Mouse (Mus musculus): ENCODE measurements around the gene Myo16. TPM values are rescaled to one million over a fixed set of nuclear protein-coding genes. Genes with fewer than 3 reads are reported as not detected.

The Myo16 gene
- total RNA-seq, 2 experiments from 2014 or later, result 1.1 to 1.3 TPM

DNA sequence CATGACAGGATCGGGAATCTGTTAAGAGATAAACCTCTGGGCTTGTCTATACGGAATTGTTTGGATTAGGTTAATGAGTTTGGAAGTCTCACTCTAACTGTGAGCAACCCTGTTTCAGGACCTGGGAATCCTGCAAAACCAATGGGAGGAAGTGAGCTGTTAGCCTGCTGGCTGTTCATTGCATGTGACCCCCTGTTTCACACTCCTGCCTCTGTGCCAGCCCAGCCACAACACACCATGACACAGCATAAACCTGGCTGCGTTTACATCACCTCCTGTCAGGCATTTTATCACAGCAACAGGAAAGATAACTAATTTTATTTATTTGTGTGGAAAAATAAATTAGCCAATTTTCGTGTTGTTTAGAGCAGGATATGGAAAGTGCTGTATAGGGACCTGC, 138.9 kb downstream of the Myo16 start:
- no peak for DNase-seq (ENCODE audit: low spot score in 2 of 2)

DNA sequence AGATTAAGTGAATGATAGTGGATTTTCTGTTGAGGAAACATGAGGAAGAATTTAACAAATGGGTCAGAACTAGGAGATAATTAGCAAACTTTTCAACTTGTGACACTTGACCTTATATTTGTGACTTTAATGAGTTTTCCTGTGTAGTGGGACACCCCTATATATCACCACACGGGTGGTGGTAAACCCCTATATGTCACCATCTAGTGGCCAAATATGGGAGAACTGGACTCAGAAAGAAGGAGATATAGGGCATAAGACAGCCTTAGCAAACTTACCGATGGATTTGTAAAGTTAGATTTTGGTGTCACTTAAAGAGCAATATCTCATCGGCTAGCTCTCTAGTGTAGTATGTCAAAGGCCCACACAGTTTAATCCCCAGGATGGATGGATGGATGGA, 147.1 kb downstream of the Myo16 start:
- no peak for DNase-seq (ENCODE audit: low spot score in 2 of 2)

- no peak for DNase-seq (ENCODE audit: low spot score in 2 of 2)
Observed at GRCm38 (mm10) chr8:10303061-10303460, 149.3 kb downstream of the Myo16 start.

DNA sequence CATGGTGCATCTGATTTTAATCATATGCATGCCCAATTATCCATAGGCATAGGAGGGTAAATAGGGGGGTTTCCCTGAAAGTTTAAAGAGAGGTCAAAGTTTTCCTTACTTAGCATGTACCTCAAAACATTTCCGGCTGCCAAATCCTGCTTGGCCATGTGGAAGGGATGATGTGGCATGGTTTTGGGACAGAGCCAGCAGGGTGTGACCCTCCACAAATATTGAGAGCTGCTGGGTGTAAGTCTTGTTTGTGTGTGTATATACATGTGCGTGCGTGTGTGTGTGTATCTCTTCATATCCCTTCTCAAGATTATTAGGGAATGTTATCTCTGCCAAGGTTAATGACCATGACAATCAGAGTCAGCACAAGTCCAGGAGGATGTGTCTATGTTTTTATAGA, 150.3 kb downstream of the Myo16 start:
- DNase-seq (ENCODE audit: low spot score in 2 of 2), result no peak

- no peak for DNase-seq (ENCODE audit: low spot score in 2 of 2)
Observed at GRCm38 (mm10) chr8:10304721-10305120, 151.0 kb downstream of the Myo16 start.

- no peak for DNase-seq (ENCODE audit: low spot score in 2 of 2)
Observed at GRCm38 (mm10) chr8:10307345-10307744, 153.6 kb downstream of the Myo16 start.

GRCm38 (mm10) chr8:10307770-10308476, 154.2 kb downstream of the Myo16 start:
- DNase-seq (ENCODE audit: low spot score in 2 of 2), result no peak

GRCm38 (mm10) chr8:10310470-10310869, 156.8 kb downstream of the Myo16 start:
- no peak for DNase-seq (ENCODE audit: low spot score in 2 of 2)

DNA sequence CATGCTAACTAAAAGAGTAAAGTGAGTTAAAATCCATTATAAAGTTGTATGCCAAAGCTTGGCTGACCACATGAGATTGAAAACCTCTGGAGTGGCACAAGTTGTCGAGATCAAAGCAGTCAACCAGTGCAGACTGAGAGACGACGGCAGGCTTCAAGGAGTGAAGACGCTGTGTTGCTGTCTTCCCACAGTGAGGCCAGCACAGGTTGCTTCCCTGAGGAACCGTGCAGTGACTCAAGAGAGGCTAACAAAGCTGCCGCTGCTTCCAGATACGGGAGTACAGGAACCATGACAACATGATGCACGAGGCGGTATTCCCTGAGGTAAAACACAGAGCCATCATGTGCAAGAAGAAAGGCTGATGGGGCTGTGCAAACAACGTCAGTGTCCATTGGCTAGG, 158.6 kb downstream of the Myo16 start:
- no peak for DNase-seq (ENCODE audit: low spot score in 2 of 2)

GRCm38 (mm10) chr8:10316201-10316600, 162.5 kb downstream of the Myo16 start:
- DNase-seq (ENCODE audit: low spot score in 2 of 2), result no peak

- no peak for DNase-seq (ENCODE audit: low spot score in 2 of 2)
Observed at GRCm38 (mm10) chr8:10318103-10318502, 164.4 kb downstream of the Myo16 start.

GRCm38 (mm10) chr8:10350451-10350850, 196.7 kb downstream of the Myo16 start:
- DNase-seq (ENCODE audit: low spot score in 2 of 2), result no peak

DNA sequence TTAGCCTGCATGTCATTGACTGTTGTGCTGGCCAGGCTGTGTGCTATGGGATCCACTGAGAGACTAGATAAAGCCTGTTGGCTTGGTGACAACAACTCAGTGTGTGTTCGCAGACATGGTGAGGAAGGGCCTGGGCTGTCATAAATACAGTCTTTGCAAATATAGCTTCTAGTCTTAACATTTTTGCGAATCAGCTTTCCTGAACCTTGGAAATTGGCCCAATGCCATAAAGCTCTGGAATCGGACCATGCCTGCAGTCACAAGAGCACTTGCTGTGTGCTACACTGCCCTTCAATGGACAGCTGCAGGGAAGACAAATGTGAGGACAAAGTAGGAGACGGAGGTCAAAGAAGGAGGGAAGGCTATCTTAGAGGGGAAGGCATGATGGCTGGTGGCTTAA, 205.0 kb downstream of the Myo16 start:
- no peak for DNase-seq (ENCODE audit: low spot score in 2 of 2)

- DNase-seq (ENCODE audit: low spot score in 2 of 2), result no peak
Observed at GRCm38 (mm10) chr8:10362949-10363348, 209.2 kb downstream of the Myo16 start.

GRCm38 (mm10) chr8:10363654-10364406, 210.1 kb downstream of the Myo16 start:
- no peak for DNase-seq (ENCODE audit: low spot score in 2 of 2)

- DNase-seq (ENCODE audit: low spot score in 2 of 2), result no peak
Observed at GRCm38 (mm10) chr8:10366141-10366540, 212.4 kb downstream of the Myo16 start.

GRCm38 (mm10) chr8:10372571-10372970, 218.9 kb downstream of the Myo16 start:
- DNase-seq (ENCODE audit: low spot score in 2 of 2), result no peak

GRCm38 (mm10) chr8:10387143-10387542, 233.4 kb downstream of the Myo16 start:
- no peak for DNase-seq (ENCODE audit: low spot score in 2 of 2)

- DNase-seq (ENCODE audit: low spot score in 2 of 2), result no peak
Observed at GRCm38 (mm10) chr8:10391096-10391683, 237.5 kb downstream of the Myo16 start.

DNA sequence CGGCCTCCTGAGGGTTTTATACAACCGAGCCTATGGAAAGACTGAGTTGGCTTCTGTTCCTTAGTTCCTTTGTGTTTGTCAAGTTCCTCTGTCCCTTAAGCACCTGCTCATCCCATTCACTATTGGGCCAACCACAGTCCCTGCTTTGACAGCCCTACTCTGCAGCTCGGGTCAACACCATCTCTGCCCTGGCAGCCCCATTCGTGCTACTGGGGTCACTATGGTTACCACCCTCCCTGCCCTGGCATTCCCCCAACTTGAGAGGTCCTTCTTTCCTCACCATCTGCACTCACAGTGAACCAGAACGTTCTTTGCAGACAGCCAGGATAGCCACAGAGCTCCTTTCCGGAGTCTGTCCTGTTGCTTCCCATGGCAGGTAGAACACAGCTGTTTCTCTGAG, 238.2 kb downstream of the Myo16 start:
- no peak for DNase-seq (ENCODE audit: low spot score in 2 of 2)

DNA sequence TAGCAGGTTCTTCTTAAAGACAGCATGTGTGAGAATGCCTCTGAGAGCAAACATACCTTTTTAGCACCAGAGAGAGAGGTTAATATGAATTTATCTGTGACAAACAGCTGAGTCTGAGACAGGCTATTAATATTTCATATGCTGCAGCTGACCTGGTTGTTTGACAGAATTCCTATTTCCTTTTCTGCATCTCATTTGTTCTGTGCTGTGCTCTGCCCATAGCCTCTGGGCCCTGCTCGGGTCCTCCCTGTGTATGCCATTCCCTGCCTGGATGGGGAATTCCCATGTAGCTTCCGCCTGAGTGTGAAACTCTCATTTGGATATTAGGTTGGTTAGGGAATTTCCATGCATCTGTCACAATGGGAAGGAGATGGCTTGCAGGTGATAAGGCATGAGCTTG, 240.8 kb downstream of the Myo16 start:
- DNase-seq (ENCODE audit: low spot score in 2 of 2), result no peak

DNA sequence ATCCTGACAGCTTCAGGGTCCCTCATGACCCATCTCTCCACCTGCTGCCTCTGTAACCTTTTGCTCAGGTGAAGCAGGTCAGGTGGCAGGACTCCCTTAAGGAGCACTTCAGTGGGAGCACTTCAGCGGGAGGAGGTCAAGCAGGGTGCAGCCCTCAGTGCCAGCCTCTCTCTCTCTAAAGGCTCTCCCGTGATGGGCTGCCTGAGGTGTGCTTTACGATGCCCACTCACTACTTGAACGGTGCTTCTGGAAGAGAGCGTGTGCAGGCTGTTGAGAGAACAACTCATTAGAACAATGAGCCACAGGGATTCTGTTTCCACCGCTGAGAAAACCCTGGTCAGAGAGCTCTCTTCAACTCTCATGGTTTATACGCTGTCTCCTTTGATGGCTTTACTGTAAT, 241.4 kb downstream of the Myo16 start:
- no peak for DNase-seq (ENCODE audit: low spot score in 2 of 2)

All from adrenal gland, postnatal 4 days (tissue).